25 mouse cellular contexts compared by ENCODE assay signal in genomic region chr11:50547776-50548175, GRCm38 (mm10). TPM values are rescaled to one million over a fixed set of nuclear protein-coding genes. Genes with fewer than 3 reads are reported as not detected.
DNase-seq lines count a peak whose midpoint lies in the region; ATAC-seq lines count a peak whose summit lies in the region.
"Had no signal": no experiment of that assay in that cellular context is flagged by ENCODE, and none has a peak within 500 bp of the region (broad histone marks: within the 10 kb centered on the region; RNA-seq: fewer than 3 reads in every experiment).

No protein-coding gene starts in this region.

- 0 out of 2 replicates have a peak, but pooled peaks cover 4% of the 10 kb centered on the region for H3K4me1 ChIP-seq in kidney, embryonic 14.5 days (ENCODE audit: control insufficient read depth, insufficient read depth, low read length)
- H3K4me1 ChIP-seq: embryonic facial prominence, embryonic 12.5 days; forebrain, embryonic 12.5 days; heart, embryonic 10.5 days; heart, embryonic 13.5 days had no signal

- H3K9ac ChIP-seq in kidney, embryonic 14.5 days (ENCODE audit: low read depth, low read length), result no peak overlapping the region
- H3K9ac ChIP-seq: embryonic facial prominence, embryonic 12.5 days; forebrain, embryonic 12.5 days; forebrain, postnatal 0 days; heart, embryonic 13.5 days; hindbrain, embryonic 14.5 days had no signal

- no peaks in the 10 kb centered on the region for H3K9me3 ChIP-seq in kidney, embryonic 14.5 days (ENCODE audit: control insufficient read depth, low read length)
- H3K9me3 ChIP-seq: embryonic facial prominence, embryonic 12.5 days; forebrain, embryonic 12.5 days; heart, embryonic 10.5 days had no signal

- intact Hi-C loops in left cerebral cortex, postnatal 14 days (cut with DNase I), result no loop called here

- peak; percentile 66; the same call in 1 of the 2 replicates for ATAC-seq in kidney, embryonic 14.5 days (ENCODE audit: low FRiP score, low TSS enrichment)
- ATAC-seq: CD4-positive, CD25-positive, alpha-beta regulatory T cell, adult 4 months; forebrain, postnatal 0 days; hindbrain, postnatal 0 days; inflammation-experienced regulatory T-cells, adult 6 months; intestine, embryonic 16.5 days had no signal

- H3K4me2 ChIP-seq in kidney, embryonic 14.5 days (replicated peaks; ENCODE audit: low read depth, low read length), result no peak overlapping the region
- H3K4me2 ChIP-seq: embryonic facial prominence, embryonic 12.5 days; forebrain, embryonic 12.5 days; heart, embryonic 13.5 days; hindbrain, embryonic 14.5 days had no signal

- WGBS in kidney, embryonic 14.5 days, result 54% methylated on average over 2 of the region's 2 CpGs

- no peak for DNase-seq in kidney, postnatal 4 days
- DNase-seq in ES-CJ7 (ENCODE audit: low read depth, low spot score) (peak; percentile 15), R1 (ENCODE audit: low read depth, low spot score) (peak; percentile 30)
- peak; percentile 69 for DNase-seq in retina, embryonic 14.5 days (ENCODE audit: low spot score)
- no peak for DNase-seq in urinary bladder, postnatal 25 days (ENCODE audit: low spot score)
- DNase-seq in left cerebral cortex, postnatal 14 days (ENCODE audit: low spot score in 2 of 2), result no peak
- DNase-seq: adrenal gland, postnatal 10 days; adrenal gland, postnatal 36 days; cerebellum, adult 18-20 months; cerebellum, adult 9-10 months; forebrain, postnatal 0 days; gastrocnemius, postnatal 25 days; heart, adult 2 months; heart, postnatal 4 days had no signal

- H3K27me3 ChIP-seq in kidney, embryonic 14.5 days (ENCODE audit: control insufficient read depth, insufficient read depth, low read length), result no peaks in the 10 kb centered on the region
- H3K27me3 ChIP-seq: embryonic facial prominence, embryonic 12.5 days; forebrain, embryonic 12.5 days; heart, embryonic 13.5 days had no signal

- no peak overlapping the region for H3K4me3 ChIP-seq in kidney, embryonic 14.5 days (ENCODE audit: low read length)
- H3K4me3 ChIP-seq: embryonic facial prominence, embryonic 12.5 days; erythroblast, embryonic 14.5 days; forebrain, embryonic 12.5 days; heart, adult 2 months; heart, embryonic 10.5 days; heart, embryonic 13.5 days had no signal

- no peak overlapping the region for H3K27ac ChIP-seq in kidney, embryonic 14.5 days (ENCODE audit: low read depth, low read length)
- H3K27ac ChIP-seq: embryonic facial prominence, embryonic 12.5 days; forebrain, embryonic 12.5 days; heart, adult 2 months; heart, embryonic 10.5 days; heart, embryonic 13.5 days; hindbrain, embryonic 14.5 days; hindbrain, postnatal 0 days had no signal

- H3K36me3 ChIP-seq in kidney, embryonic 14.5 days (ENCODE audit: control insufficient read depth, insufficient read depth, low read length), result no peaks in the 10 kb centered on the region
- H3K36me3 ChIP-seq: embryonic facial prominence, embryonic 12.5 days; forebrain, embryonic 12.5 days; heart, embryonic 10.5 days; heart, embryonic 13.5 days had no signal

RNA-seq across cellular contexts. Expression of gene Adamts2, which starts 54.1 kb away (rescaled TPM):
- polyA plus RNA-seq in kidney, embryonic 14.5 days (2014; fragmentation: Nextera tagmentation; extraction: Ambion mirVana), result 2.4 and 2.8 TPM in 2 replicates
- total RNA-seq in left cerebral cortex, postnatal 14 days (2021), result 10 to 100 TPM; 12.3 to 13.2 TPM
- polyA plus RNA-seq: CD4-positive, CD25-positive, alpha-beta regulatory T cell, adult 4 months; erythroblast, embryonic 14.5 days; inflammation-experienced regulatory T-cells, adult 6 months had no signal

Comparison
In these comparisons a context has a peak if more than half of its experiments do, and no peak if none do; other contexts are left out.
1. DNase-seq: peak in ES-CJ7 (single experiment), R1 (single experiment) and retina, embryonic 14.5 days (single experiment); none in kidney, postnatal 4 days (0 of 2), urinary bladder, postnatal 25 days (single experiment) and left cerebral cortex, postnatal 14 days (0 of 2).